Mouse (Mus musculus) retina, adult 2 months (tissue): Measurements from ENCODE around the gene Scyl2.
"Not testable (repeated sequence)": the region's sequence is repeated elsewhere in the genome, so short reads cannot be mapped to it uniquely, and the experiment has no call there.

ENCODE experiments used
- DNase-seq: peaks from one replicate; pipeline ENCODE4 v3.0.0-alpha.2; 2012; ENCODE audit warnings: low read depth, low spot score

Scyl2 gene

GRCm38 (mm10) chr10:89686139-89686808, at the start of gene Scyl2:
Gene Scyl2 (minus strand): TSS chr10:89686285.
- DNase-seq, result peak; percentile 90

DNA sequence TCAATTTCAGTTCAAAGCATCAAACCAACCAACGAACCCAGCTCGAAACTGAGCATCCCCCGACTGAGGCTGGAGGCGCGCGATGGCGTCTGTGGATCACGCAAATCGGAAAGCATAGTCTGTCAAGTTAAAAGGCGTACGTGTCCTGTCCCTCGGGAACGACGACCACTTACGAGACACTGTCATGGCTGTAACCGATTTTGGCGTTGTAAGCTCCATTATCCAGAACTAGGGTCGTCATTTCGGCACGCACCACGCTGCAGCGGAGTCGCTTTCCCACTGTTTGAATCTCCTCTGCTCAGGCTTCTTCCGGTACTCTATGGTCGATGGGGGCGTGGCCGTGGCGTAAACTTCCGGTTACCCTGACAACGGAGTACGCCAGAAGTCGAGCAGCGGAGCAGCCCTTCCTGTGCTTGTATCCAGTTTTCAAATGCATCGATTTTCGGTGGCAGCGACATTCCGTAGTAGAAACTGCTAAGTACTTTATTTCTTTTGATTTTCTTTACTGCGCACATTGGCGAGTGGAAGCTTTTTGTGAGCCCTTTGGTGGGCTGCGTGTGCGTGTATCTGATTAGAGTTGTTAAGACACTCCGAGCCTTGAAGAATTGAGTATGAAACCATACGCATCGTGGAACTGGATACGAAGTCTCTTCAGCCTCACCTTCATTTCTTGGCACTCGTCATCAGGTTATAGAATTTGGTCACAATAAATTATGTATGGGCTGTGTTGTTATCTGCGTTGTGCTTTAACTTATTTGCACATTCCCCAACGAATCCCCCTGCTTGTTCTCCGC, 46.1 kb upstream of the Scyl2 start, which contains the start of gene Actr6:
Actr6 (minus strand) TSS at position 295 of the 794 bp plus-strand sequence.
- peak; percentile 88 for DNase-seq

DNA sequence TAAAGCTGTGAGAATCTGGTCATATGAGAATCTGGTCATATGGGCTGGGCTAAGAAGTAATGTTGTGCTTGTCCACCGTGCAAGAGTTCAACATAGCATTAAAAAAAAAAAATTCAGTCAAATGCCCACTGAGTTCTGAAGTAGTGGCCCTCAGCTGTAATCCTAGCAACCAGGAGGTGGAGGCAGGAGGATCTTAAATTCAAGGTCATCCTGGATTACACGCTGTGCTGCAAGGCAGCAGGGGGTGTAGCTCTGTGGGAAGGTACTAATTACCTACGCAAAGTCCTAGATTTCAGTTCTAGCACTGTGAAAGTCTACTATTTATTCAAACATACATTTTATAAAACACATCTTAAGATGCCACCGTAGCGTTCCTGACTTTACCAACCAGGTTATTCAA, 45.3 kb upstream of the Scyl2 start:
- no peak for DNase-seq

GRCm38 (mm10) chr10:89730386-89730785, 44.3 kb upstream of the Scyl2 start:
- no peak for DNase-seq

- no peak for DNase-seq
These were observed 36.4 kb upstream of the Scyl2 start for GRCm38 (mm10) chr10:89722247-89723195.

- no peak for DNase-seq
These were observed 34.7 kb upstream of the Scyl2 start for GRCm38 (mm10) chr10:89720796-89721195.

DNA sequence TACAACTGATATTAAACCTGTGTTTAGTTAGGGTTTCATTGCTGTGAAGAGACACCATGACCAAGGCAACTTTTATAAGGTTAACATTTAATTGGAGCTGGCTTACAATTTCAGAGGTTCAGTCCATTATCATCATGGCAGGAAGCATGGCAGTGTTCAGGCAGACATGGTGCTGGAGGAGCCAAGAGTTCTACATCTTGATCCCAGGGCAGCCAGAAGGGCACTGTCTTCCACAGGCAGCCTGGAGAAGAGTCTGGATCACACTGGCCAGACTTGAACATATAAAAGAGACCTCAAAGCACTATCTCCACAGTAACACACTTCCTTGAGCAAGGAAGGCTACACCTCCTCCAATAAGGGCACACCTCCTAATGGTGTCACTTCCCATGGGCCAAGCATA, 34.2 kb upstream of the Scyl2 start:
- no peak for DNase-seq

DNA sequence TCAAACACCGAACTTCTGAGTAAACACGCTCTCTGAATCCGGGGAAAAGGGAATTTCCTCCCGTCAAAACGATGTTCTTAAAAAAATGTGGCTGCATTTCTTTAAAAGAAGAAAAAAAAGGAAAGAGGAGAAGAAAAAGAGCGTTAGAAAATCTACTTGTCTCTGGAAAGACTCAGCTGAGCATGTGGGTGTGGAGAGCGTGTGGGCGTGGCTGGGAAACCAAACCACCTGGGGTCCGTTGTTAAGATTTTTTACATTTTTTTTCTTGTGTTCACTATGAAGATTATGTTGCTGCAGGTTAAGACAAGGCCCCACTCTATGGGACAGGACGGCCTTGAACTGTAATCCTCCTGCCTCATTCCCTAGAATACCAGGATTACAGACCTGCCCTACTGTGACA, 28.8 kb upstream of the Scyl2 start:
- DNase-seq, result no peak

GRCm38 (mm10) chr10:89708720-89709119, 22.6 kb upstream of the Scyl2 start:
- DNase-seq, result no peak

DNA sequence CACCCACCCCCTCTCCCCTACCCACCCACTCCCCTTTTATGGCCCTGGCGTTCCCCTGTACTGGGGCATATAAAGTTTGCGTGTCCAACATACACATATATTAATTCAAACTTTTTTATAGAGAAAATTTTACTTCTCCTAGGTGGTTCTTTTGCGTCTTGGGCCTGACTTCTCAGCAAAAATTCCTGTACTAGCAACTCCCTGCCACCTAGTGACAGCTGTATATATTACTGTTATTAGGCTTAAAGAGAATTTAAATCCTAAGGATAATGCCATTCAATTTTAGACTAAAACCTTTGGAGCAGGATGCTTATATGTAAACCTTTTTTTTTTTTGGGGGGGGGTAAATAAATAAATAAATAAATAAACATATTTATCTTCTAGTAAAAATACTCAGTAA, 21.3 kb upstream of the Scyl2 start:
- no peak for DNase-seq

- DNase-seq, result no peak
These were observed 17.0 kb upstream of the Scyl2 start for GRCm38 (mm10) chr10:89703042-89703441.

DNA sequence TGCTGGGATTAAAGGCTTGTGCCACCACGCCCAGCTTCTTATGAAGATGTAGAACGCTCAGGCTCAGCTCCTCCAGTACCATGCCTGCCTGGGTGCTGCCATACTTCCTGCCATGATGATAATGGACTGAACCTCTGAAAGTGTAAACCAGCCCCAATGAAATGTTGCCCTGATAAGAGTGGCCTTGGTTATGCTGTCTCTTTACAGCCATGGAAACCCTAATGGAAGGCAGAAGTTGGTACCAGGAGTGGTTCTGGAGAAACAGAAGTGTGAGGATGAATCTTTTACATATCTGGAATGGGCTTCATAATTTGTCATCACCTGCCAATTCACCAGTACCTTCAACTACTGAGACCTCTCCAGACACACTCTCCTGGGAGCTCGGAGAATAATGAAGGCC, 11.9 kb upstream of the Scyl2 start:
- no peak for DNase-seq

- not testable (repeated sequence) for DNase-seq
These were observed 10.2 kb upstream of the Scyl2 start for GRCm38 (mm10) chr10:89696270-89696669.

DNA sequence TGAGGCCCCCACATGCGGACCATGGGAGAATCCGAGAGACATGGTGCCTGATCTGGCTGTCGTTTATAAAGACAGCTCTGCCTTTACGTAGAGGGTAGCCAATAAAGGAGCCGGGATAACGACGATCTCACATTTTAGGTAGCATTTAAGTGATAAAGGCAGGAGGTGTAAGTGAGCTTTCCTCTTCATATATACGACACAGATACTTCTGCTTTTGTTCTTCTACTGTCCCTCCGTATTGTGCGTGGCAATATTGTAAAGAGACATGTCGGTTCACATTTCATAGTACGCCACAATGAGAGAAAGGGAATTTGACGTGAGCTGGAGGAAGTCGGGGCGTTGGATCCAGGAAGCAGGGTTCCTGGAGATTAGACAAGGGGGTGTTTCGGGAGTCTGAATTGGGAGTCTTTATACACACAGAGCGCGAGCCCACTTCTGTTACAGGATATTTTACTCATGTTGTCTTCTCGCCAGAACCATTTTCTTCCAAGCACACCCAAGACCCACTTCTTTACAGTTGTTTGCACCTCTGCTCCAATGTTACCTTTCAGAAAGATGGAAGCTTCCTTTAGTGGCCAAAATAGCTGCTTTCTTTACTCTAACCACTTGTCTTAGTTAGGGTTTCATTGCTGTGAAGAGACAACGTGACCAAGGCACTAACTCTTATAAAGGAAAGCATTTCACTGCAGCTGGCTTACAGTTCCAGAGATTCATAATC, 9.3 kb upstream of the Scyl2 start:
- no peak for DNase-seq

GRCm38 (mm10) chr10:89690021-89690420, 3.9 kb upstream of the Scyl2 start:
- no peak for DNase-seq

GRCm38 (mm10) chr10:89687455-89687854, 1.4 kb upstream of the Scyl2 start:
- DNase-seq, result no peak

GRCm38 (mm10) chr10:89685391-89686138, 520 bp downstream of the Scyl2 start:
- DNase-seq, result no peak

GRCm38 (mm10) chr10:89682961-89683360, 3.1 kb downstream of the Scyl2 start:
- no peak for DNase-seq

- DNase-seq, result no peak
These were observed 3.9 kb downstream of the Scyl2 start for GRCm38 (mm10) chr10:89682157-89682556.

GRCm38 (mm10) chr10:89681706-89682105, 4.4 kb downstream of the Scyl2 start:
- DNase-seq, result no peak

GRCm38 (mm10) chr10:89680517-89680916, 5.6 kb downstream of the Scyl2 start:
- DNase-seq, result no peak
